Mouse (Mus musculus) left cerebral cortex, adult 8-10 months (tissue): ENCODE measurements around the gene Hnrnpl. TPM values are rescaled to one million over a fixed set of nuclear protein-coding genes. Genes with fewer than 3 reads are reported as not detected.

Source experiments
- DNase-seq, 2 experiments: peaks; one replicate each; pipeline ENCODE4 v3.0.0; 2022; ENCODE audit warnings: low spot score in 2 of 2
- total RNA-seq, 4 experiments: library from RNA; stranded (reverse); gene quantifications; 2 replicates each; pipeline ENCODE4 v1.2.4; 2022

Hnrnpl gene
- total RNA-seq, 4 experiments from 2014 or later: 433 to 466 (median 453) TPM

DNA sequence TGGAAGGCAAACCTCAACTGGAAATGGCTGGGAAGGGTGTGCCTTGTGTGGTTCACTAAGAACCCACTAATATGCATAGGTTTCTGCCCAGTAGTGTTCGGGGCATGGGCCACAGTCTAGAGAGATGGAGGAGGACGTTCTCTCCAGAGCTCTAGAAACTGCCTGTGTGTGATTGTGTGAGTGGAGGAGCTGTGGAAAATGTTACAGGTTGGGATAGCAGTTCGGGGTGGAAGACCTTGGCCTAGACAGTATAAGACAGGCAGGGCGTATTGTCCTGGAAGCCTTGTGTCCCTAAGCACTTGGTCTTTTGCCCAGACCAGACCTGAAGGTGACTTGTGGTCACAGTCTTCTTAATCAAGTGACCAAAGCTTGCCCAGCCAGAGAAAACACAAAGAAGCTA lies 4.1 kb downstream of the Hnrnpl start:
- no peak for DNase-seq

DNA sequence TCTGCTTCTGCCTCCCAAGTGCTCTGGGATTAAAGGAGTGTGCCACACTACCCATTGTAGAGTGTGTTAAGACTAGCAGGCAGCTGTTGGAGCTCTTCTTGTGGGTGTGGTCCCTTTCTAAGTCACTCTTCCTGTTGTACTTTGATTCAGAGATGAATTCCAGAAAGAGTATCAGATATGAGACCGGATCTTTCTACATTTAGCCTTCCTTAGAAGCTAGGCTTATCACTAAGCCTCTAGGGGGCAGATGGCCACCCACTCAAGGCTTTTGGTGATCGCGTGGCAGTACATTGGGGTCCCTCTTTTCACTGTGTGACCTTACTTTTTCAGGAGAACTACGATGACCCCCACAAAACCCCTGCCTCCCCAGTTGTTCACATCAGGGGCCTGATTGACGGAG lies 4.6 kb downstream of the Hnrnpl start:
- DNase-seq: no peak

DNA sequence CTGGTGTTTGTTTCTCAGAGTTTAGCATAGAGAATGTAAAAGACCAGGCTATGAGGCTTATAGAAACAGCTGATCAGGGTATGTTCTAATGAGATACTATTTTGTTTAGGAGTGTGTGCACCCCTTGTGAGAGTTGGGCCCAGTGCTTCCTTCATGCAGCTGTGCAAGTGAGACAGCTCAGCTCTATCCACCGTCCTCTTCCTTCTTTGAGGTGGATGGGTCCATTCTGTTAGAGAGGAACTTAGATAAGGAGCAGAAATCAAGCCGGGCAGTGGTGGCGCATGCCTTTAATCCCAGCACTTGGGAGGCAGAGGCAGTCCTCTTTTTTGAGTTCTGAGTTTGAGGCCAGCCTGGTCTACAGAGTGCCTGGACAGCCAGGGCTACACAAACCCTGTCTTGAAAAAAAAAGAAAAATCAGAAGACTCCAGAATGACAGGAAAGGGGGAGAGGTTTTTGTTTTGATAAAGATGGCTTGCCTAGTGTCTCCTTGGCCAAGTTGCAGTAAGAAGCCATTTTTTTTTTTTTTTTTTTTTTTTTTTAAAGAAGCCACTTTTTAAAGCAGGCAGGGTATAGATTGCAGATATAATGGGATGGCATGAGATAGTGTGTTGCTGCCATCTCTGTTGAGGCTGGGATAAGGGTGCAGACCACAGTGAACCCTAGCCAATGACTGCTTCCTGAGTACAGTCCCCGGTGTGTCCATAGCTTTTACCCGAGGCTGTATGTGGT lies 6.1 kb downstream of the Hnrnpl start:
- no peak for DNase-seq

DNA sequence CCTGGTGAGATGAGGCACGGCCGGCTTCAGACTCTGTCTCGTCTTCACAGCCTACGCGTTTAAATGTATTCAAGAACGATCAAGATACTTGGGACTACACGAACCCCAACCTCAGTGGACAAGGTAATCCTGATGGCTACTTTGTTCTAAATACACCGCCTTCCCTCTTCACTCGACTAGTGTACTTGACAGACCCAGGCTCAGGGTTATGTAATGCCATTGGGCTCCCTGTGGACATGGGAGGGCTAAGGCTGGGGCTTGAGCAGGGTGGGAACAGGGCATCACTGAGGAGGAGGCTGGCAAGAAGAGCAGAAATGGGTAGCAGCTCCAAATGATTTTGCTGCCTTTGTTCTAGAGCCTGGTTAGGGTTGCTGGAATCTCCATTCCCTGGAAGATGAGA lies 6.9 kb downstream of the Hnrnpl start:
- no peak for DNase-seq

DNA sequence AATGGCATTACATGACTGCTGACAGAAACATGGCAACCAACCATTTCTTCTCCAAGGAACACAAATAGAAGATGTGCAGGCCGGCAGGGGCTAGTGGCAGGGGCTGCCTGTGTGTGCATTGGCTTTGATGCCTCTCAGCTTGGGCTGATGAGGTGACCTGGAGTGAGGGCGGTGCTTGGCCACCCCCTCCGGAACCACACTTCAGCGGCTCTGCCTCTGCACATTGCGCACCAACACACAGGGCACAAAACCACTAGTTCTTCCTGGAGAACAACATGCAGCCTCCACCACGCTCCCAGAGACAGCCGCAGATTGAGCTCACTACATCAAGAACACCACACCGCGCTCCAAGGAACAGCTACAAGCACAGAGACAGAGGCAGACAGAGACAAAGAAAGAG lies 7.9 kb downstream of the Hnrnpl start:
- DNase-seq: no peak

DNA sequence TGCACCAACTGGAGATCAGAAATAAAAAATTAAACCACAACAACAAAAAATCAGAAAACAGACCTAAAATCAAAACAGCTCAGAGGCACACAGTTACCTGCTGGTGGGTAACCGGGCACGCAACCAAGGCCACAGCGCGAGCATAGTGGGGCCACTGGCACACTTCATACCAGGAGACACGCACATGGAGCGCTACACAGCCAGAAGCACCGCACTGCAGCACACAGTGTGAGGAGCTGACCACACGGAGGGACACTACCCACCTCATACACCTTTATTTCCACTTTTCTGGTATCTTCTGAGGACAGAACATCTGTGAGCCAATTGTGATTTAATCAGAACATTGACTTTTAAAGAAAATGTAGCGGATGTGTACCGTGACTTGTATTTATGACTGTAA lies 8.6 kb downstream of the Hnrnpl start:
- DNase-seq: no peak

DNA sequence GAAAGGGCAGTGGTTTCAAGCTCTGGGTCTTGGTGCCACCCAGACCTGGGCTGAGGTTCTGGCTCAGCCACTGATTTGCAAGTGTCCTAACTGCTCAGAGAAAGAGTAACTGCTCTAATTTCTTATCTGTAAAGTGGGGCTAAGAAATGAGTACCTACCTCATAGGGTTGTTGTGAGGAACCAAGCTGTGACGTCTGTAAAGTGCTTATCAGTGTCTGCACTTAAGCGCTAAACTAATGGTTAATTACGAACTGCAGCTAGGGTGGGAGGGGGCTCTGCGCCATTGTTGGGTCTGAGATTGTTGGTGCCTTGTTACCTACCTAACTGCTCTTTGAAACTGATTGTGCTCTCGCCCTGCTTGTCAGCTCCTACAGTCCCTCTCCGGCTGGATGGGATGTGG lies 9.2 kb downstream of the Hnrnpl start:
- DNase-seq: no peak

DNA sequence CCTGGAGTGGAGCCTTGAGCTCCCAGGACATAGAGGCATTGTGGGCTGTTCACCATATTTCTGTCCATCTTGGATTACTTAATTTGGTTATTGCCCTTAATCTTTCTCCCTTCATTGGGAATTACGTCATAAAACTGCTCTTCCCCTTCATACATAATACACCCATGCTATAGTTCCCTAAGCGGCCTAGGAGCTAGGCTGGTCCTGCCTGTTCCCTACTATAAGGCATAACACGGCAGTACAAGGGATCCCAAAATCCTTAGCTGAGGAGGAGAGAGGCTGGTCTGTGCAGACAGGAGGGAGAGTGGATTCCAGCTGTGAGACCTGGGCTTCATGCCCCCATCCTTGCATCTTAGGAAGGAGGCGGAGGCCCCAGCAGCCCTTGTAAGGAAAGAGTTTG lies 9.6 kb downstream of the Hnrnpl start:
- DNase-seq: no peak

DNA sequence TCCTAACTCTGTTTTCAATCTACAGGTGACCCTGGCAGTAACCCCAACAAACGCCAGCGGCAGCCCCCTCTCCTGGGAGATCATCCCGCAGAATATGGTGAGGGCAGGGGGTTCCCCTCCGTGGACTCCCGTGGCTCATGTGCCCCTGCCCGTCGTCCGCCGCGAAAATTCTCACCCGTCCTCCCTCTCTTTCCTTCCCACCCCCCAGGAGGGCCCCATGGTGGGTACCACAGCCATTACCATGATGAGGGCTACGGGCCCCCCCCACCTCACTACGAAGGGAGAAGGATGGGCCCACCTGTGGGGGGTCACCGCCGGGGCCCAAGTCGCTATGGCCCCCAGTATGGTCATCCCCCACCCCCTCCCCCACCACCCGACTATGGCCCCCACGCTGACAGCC lies 10.1 kb downstream of the Hnrnpl start:
- no peak for DNase-seq

DNA sequence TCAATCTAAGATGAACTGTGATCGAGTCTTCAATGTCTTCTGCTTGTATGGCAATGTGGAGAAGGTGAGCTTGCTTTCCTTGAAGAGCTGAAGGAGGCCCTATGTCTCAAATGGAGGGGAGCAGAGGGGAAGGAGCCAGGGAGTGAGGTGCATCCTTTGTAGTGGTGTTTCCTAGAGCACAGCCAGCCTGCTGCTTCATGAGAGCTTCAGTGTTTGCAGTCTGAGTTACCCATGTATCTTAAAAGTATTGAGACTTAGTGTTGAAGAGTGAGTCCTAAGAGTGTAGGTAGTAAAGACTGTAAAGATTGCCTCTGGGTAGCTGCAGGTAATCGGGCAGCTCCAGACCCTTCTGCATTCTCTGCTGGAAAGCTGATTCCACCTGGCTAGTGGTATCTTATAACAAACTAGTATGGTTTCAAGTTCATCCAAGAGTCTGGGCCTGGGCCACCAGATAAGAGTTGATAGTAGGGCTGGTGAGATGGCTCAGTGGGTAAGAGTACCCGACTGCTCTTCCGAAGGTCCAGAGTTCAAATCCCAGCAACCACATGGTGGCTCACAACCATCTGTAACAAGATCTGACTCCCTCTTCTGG lies 10.6 kb downstream of the Hnrnpl start:
- DNase-seq: no peak

DNA sequence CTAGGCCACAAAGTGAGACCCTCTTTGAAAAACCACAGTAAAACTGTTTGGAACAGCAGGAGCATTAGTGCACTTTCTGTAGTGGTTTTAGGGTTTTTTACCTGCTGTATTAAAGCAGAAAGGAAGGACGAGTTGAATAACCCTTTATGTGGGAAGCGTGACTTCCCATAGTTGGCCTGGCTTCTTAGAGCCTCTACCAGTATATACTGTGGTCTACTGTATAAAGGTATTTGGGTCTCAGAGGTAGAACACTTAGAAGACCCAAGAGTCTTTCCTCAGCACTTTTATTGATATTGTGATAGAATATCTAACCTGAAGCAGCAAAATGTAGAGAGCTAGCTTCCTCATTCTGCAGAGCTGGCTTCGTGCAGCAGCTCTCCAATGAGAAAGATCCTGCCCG lies 11.2 kb downstream of the Hnrnpl start:
- DNase-seq: no peak

DNA sequence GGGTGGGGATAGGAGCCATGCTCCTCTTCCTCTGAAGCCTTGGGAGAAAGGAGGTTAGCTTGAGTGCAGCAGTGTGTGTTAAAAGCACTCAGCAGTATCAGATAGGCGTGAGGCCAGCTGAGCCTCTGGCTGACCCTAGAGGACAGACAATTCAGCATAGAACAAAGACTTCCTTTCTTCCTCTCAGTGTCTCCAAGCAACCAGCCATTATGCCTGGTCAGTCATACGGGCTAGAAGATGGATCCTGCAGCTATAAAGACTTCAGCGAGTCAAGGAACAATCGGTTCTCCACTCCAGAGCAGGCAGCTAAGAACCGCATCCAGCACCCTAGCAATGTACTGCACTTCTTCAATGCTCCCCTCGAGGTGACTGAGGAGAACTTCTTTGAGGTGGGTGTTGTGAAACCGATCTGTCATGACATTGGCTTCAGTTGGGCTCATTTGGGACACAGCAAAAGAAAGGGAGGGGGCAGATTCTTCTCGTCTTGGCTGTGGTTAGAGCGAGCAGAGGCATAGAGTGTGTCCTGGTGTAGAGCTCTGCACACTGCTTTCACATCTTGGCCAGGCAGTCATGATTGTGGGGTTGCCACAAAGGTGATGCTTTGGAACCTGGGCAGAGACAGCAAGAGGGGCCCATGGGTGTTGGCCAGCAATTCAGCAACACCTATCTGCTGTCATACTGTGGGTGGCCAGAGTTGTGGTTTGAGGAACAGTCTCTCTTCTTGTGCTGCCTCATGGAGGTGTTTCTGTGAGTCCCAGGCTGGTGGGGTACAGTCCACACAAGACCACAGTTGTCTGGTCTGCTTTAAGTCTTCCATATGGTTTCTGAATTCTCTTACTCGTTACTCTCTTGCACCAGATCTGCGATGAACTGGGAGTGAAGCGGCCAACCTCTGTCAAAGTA lies 12.3 kb downstream of the Hnrnpl start:
- DNase-seq: no peak

DNA sequence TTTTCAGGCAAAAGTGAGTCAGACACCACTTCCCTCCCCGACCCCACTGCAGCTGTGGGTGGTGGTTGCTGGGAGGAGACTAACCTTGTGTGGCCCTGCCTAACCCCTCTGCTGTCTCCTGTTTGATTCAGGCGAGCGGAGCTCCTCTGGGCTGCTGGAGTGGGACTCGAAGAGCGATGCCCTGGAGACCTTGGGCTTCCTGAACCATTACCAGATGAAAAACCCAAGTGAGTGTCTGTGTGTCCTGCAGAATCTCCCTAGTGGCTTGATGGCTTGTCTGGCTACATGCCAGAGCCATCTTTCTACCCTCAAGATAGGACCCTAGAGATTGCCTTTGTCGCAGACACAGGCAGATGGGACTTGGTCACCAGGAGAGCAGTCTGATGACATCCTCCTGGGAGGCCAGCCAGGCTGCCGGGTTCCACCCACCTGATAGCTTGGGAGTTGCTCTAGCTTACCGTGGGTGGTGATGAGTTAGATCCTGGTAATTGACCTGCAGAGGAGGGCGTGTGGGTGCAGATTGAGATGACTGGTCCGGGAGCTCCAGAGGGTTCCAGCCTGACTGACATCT lies 13.0 kb downstream of the Hnrnpl start:
- DNase-seq: peak in 1 of 2 experiments; percentile 80

DNA sequence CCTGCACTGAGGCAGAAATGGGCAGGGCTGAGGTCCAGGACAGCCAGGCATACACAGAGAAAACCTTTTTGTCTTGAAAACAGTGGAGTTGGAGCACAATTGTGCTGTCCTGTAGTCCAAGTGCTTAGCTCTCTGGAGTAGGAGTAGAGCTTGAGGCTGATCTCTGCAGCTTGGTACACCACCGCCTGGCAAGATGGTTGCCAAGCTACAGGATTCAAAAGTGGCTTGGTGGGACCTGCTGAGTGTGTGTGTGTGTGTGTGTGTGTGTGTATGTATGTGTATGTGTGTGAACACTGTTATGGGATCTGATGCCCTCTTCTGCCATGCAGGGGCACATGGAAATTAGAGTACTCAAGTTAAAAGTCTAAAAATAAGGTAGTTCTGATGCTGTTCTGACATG lies 14.2 kb downstream of the Hnrnpl start:
- no peak for DNase-seq

DNA sequence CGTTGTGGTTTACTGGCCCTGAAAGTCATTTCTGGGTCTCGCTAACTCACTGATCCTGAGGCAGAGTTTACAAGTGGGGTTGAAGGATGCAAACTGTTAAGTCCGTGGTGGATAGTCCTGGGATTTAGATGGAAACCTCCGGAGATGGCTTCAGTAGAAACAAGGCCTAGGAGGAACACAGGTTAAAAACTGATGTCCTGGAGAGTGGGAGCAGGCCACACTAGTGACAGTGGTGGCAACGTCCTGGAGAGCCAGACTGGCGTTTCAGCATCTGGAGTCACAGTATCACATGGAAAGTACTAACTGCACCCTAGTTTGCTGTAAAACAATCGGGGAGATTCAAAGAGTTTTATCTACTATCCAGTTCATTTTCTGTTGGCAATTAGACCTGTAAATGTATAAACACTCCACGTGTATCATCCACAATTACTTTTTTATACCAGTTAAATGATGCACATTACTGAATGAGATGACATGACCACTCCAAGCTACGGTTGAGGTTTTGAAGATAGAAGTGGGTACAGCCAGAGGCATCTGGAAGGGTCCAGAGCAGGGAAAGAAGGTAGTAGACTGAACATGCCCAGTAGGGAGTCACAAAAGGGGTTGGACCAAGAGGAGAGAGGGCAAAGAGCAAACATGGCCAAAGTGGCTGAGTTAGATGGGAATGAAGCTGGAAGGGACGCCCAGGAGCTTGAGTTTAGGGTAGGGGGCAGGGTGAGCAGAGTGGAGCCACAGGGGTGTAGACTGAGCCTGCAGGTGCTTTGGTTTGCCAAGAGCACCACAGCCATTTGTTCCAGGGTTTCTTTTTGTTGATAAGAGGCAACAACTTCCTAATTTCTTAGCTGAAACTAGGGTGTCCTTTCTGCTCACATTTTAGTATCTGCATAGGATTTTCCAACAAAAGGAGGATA lies 14.9 kb downstream of the Hnrnpl start:
- DNase-seq: no peak

DNA sequence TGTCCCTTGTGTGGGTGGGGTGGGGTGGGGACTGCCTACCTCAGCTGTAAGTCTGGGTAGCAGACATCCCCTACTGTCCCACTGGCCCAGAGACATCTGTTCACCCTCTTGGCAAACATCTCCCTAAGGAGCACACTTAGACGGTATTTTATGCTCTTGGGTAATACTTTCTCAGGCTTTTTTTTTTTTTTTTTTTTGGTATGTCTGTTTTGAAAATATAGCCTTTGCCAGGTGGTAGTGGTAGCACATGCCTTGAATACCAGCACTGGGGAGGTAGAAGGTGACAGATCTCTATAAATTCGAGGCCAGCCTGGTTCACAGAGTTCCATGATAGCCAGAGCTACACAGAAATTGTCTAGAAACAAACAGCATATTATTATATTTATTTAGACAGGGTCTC lies 15.6 kb downstream of the Hnrnpl start:
- no peak for DNase-seq

DNA sequence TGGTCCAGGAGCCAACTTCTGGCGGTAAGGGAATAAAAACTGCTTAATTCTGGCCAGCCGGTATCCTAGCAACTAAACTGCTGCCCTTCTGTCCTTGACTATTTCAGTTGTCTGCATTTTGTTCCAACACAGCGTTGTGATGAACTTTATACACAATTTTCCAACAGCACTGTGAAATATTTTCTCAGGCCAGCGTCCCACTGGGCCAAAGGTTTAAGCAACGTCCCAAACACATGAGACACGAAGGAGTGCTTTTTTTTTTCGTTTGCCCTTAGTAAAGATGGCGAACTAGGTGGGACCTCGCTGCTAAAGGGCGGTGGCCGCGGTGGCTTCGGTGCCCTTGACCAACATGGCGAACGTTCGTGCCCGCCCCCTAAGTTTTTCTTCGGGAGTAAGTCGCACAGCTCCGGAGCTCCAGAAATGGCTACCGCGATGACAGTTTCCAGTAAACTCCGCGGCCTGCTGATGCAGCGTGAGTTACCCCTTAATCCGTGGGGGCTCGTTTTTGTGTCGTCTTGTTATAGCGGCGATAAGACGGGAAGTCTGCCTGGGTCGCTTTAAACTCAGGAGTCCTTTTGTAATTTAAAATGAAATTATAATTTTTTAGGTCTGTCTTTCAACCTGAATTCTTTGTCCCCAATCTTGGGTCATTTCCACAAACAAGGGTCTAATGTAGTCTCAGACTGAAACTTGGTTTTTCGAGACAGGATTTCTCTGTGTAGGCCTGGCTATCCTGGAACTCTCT lies 16.8 kb downstream of the Hnrnpl start, which contains the start of gene Ech1:
Gene Ech1 (plus strand): TSS at position 277 of the 745 bp plus-strand sequence.
- DNase-seq: peak; percentile 78 to 81

DNA sequence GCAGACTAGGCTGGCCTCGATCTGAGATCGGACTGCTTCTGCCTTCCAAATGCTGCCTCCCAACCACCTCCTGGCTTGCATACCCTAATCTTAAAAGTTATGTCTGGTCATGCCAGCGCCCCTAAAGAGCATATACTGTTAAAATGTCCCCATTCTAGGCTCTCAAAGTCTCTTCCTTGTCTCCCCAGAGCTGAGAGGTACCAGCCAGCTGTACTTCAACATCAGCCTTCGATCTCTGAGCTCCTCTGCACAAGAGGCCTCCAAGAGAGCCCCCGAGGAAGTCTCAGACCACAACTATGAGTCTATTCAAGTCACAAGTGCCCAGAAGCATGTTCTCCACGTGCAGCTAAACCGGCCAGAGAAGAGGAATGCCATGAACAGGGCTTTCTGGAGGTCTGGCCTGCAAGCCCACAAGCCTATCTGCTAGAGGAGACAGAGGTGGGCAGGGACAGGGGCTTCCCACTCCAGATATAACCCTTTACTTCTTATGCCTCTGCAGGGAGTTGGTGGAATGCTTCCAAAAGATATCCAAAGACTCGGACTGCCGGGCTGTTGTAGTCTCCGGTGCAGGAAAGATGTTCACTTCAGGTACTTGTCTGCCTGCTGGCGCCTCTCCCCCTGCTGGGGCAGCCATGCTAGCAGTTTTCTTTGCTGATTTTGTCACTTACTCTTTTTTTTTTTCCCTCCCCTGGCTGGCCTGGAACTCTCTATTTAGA lies 17.5 kb downstream of the Hnrnpl start:
- DNase-seq: no peak

DNA sequence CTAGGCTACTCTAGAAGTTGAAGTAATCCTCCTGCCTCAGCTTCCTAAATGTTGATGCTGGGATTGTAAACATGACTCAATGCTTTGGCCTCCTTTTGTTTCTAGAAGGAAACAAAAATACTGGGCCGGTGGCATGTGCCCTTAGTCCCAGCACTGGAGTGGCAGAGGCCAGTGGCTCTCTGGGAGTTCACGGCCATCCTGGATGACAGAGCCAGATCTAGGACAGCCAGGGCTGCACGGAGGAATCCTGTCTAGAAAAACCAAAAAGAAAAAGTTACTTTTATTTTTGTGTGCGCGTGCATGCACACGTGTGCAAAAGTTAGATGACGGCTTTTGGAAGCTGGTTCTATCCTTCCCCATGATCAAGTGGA lies 18.0 kb downstream of the Hnrnpl start:
- DNase-seq: no peak

DNA sequence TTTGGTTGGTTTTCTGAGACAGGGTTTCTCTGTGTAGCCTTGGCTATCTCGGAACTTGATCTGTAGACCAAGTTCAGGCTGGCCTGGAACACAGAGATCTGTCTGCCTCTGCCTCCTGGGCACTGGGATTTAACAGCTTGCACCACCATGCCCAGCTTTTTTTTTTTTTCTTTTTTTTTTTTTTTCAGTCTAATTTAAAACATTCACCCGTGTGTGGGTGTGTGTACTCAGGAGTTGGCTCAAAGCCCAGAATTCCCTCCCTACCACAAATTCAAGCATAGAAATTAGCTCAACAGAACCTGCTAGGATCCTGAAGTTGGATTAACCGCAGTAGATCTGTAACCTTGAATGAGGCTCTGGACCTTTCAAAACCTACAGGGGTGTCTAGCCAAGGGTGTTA lies 19.0 kb downstream of the Hnrnpl start:
- peak in 1 of 2 experiments; percentile 70 for DNase-seq
